Mouse (Mus musculus) neural tube, embryonic 13.5 days (tissue): ENCODE measurements at regions not wholly inside any gene's neighbourhood (a gene's known extent, or its start where the extent isn't known, plus 50 kb on each side); places are given as distances from the start of the nearest gene placed in this dataset.
A peak's percentile ranks its signal among the peaks of the same experiment; 100 is the strongest.
"Not testable (repeated sequence)": the region's sequence is repeated elsewhere in the genome, so short reads cannot be mapped to it uniquely, and the experiment has no call there.

Experiments
- ATAC-seq: fragments of 200-750 bp; cut with Nextera tagmentation; 2 replicates; pipeline ENCODE4 v1.8.0; 2017; ENCODE audit warnings: low read depth, mild to moderate bottlenecking, moderate TSS enrichment, moderate library complexity
- H3K27ac ChIP-seq: fragments of 300-500 bp; sonication (generic); replicated peaks from 2 replicates; pipeline ENCODE4 v1.5.1; 2015; ENCODE audit warnings: moderate library complexity, mild to moderate bottlenecking, inconsistent platforms
- H3K27me3 ChIP-seq: fragments of 300-500 bp; sonication (generic); 2 replicates; pipeline ENCODE4 v1.6.1; 2015; ENCODE audit warnings: mild to moderate bottlenecking, inconsistent platforms
- H3K36me3 ChIP-seq: fragments of 300-500 bp; sonication (generic); 2 replicates; pipeline ENCODE4 v1.6.1; 2015; ENCODE audit warnings: mild to moderate bottlenecking, inconsistent platforms
- H3K4me1 ChIP-seq: fragments of 300-500 bp; sonication (generic); replicated peaks from 2 replicates; pipeline ENCODE4 v1.6.1; 2015; ENCODE audit warnings: inconsistent platforms
- H3K4me2 ChIP-seq: fragments of 300-500 bp; sonication (generic); 2 replicates; pipeline ENCODE4 v1.6.1; 2015; ENCODE audit warnings: inconsistent platforms, mild to moderate bottlenecking, moderate library complexity
- H3K4me3 ChIP-seq: fragments of 300-500 bp; sonication (generic); 2 replicates; pipeline ENCODE4 v1.5.1; 2015; ENCODE audit warnings: mild to moderate bottlenecking, inconsistent platforms
- H3K9ac ChIP-seq: fragments of 300-500 bp; sonication (generic); 2 replicates; pipeline ENCODE4 v1.6.1; 2015; ENCODE audit warnings: moderate library complexity, mild to moderate bottlenecking, inconsistent platforms
- H3K9me3 ChIP-seq: fragments of 300-500 bp; sonication (generic); 2 replicates; pipeline ENCODE4 v1.6.1; 2016; ENCODE audit warnings: inconsistent platforms
- WGBS: fragments of 180-500 bp; shearing (Covaris S2); methylation state at CpG from one replicate; pipeline ENCODE4 v1.1.7; 2015; 5-methylcytosine and 5-hydroxymethylcytosine counted together

DNA sequence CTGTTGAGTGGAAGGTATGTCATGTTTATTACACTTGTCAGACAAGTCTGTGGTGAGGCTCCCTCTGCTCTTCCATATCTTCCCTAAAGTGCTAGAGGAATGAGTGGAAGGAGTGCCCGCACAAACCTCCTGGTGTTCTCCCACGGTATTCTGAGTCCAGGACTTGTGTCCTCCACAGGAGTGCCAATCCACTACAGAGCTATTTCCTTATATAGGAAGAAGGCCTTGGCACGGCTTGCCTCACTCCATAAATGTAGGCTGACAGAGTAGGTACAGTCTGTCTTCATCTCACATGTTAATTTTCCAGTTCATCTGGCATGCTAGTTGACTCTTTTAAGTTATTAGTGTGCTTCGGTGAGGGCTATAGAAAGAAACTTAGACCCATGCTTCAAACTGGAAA lies 123.4 kb upstream of the Arhgap20 start:
- peaks cover 12% of the 10 kb centered on the region for H3K4me1 ChIP-seq
- H3K36me3 ChIP-seq = no peaks in the 10 kb centered on the region
- WGBS = 81% methylated on average over 4 of the region's 4 CpGs
- no peak overlapping the region for H3K9ac ChIP-seq
- ATAC-seq = no peak
- no peak overlapping the region for H3K4me3 ChIP-seq
- H3K4me2 ChIP-seq = no peak overlapping the region
- H3K9me3 ChIP-seq = no peaks in the 10 kb centered on the region
- H3K27me3 ChIP-seq = no peaks in the 10 kb centered on the region
- H3K27ac ChIP-seq = no peak overlapping the region

DNA sequence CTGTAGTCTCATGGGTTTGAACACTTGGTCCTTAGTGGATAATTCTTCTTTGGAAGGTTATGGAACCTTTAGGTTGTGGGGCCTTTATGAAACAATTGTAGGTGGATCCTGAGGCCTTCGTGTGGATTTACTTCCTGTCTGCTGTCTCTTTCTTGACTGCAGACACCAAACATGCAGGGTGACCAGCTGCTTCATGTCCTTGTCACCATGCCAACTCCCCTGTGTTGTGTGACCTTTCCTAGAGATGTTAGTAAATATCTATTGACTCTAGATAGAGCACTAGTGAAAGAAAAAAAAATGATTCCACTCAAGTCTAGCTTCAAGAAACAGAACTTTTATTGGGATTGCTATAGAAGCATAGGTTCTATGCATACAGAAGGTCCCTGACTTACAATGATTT lies 119.7 kb upstream of the Arhgap20 start:
- H3K9me3 ChIP-seq = no peaks in the 10 kb centered on the region
- ATAC-seq = no peak
- H3K27ac ChIP-seq = no peak overlapping the region

DNA sequence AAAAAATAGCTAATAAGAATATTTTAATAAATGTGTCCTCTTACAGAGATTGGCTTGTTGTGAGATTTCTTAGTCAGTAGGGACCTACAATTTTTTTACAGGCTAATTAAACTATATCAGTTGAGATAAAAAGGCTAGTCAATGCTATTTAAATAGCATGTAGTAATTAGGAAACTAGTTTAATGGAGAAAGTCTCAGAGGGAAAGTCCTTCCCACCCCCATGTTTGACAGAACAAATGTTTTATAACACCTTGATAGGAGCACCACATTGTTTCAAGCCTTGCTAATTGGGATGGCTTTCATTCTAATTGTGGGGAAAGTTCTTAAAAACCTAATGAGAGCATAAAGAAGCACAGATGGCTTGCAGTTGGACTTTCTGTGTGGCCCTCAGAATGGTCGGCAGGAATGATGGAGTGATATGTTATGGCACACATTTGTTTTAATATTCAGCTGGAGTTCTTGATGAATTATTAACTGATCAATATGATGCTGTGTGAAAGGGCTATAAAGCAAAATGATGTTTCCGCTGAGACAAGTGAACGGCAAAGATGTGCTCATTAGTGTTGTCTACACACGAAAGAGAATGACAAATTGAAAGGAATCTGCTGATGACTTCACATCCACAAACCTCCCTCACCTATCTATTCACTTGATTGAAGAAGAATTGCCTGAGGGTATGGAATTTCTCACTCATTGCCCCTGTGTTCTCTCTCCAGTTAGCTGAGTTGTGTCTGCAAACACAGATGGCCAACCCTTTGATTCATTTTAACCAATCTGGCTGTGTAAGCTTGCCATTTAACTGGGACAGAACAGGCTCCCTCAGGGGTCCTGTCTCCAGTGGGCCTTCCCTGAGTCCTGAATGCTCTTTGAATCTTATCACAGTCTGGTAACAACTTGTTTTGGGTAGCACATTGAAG lies 111.5 kb upstream of the Arhgap20 start:
- Histone ChIP-seq H3K27ac (peak overlapping the region; percentile 53), H3K9me3 (no peaks in the 10 kb centered on the region), H3K4me1 (no peaks in the 10 kb centered on the region; the same call in 1 of the 2 replicates), H3K4me3 (no peak overlapping the region), H3K36me3 (no peaks in the 10 kb centered on the region), H3K27me3 (no peaks in the 10 kb centered on the region), H3K4me2 (no peak overlapping the region), H3K9ac (no peak overlapping the region)
- ATAC-seq = peak; percentile 78
- WGBS = 34% methylated on average over 4 of the region's 4 CpGs

More for the DNA sequence above, 119.7 kb upstream of the Arhgap20 start:
- WGBS = 72% methylated on average over 1 of the region's 1 CpGs
- no peak overlapping the region for H3K9ac ChIP-seq
- no peaks in the 10 kb centered on the region for H3K36me3 ChIP-seq
- H3K27me3 ChIP-seq = no peaks in the 10 kb centered on the region
- no peaks in the 10 kb centered on the region; the same call in 1 of the 2 replicates for H3K4me1 ChIP-seq
- no peak overlapping the region for H3K4me2 ChIP-seq
- H3K4me3 ChIP-seq = no peak overlapping the region

DNA sequence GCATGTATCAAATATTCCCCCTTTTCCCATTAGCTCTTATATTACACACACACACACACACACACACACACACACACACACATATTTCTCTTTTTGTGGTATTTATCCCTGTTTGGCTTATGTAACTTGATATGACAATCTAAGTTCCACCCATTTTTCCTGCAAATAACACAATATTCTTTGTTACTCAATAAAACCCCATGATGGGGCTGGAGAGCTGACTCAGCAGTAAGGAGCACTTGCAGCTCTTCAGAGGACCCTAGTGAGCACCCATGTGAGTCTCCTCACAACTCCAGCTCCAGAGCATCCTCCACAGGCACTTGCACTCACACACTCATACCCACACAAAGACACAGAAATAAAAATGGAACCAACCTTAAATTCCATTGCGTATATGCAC lies 110.5 kb upstream of the Arhgap20 start:
- H3K27me3 ChIP-seq = no peaks in the 10 kb centered on the region
- H3K4me3 ChIP-seq = no peak overlapping the region
- 97% methylated on average over 1 of the region's 1 CpGs for WGBS
- no peaks in the 10 kb centered on the region; the same call in 1 of the 2 replicates for H3K4me1 ChIP-seq
- H3K9me3 ChIP-seq = no peaks in the 10 kb centered on the region
- H3K4me2 ChIP-seq = no peak overlapping the region
- H3K36me3 ChIP-seq = no peaks in the 10 kb centered on the region
- H3K27ac ChIP-seq = peak overlapping the region; percentile 53
- ATAC-seq = no peak
- no peak overlapping the region for H3K9ac ChIP-seq

DNA sequence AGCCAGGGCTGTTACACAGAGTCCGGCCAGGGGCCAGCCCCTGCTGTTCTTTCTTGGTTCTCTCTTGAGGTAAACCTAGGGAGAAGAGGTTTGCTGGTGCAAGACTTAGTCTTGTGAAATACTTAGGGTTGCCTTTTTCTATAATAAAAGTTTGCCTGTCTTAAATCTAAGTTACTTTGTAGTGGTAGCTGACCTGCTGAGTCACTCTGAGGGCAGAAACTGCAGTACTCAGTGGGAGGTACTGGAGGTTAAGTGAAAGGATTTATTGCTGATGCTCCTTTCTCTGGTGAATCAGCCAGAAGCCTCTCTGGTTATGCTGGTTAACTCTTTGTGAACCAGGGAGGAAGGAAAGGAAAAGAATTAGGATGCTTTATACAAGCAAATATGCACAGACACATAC lies 107.3 kb upstream of the Arhgap20 start:
- Histone ChIP-seq H3K4me3 (no peak overlapping the region), H3K27ac (no peak overlapping the region), H3K4me1 (no peaks in the 10 kb centered on the region; the same call in 1 of the 2 replicates), H3K9me3 (no peaks in the 10 kb centered on the region), H3K9ac (no peak overlapping the region), H3K4me2 (no peak overlapping the region), H3K27me3 (no peaks in the 10 kb centered on the region), H3K36me3 (no peaks in the 10 kb centered on the region)
- WGBS = 88% methylated on average over 1 of the region's 1 CpGs
- ATAC-seq = no peak

DNA sequence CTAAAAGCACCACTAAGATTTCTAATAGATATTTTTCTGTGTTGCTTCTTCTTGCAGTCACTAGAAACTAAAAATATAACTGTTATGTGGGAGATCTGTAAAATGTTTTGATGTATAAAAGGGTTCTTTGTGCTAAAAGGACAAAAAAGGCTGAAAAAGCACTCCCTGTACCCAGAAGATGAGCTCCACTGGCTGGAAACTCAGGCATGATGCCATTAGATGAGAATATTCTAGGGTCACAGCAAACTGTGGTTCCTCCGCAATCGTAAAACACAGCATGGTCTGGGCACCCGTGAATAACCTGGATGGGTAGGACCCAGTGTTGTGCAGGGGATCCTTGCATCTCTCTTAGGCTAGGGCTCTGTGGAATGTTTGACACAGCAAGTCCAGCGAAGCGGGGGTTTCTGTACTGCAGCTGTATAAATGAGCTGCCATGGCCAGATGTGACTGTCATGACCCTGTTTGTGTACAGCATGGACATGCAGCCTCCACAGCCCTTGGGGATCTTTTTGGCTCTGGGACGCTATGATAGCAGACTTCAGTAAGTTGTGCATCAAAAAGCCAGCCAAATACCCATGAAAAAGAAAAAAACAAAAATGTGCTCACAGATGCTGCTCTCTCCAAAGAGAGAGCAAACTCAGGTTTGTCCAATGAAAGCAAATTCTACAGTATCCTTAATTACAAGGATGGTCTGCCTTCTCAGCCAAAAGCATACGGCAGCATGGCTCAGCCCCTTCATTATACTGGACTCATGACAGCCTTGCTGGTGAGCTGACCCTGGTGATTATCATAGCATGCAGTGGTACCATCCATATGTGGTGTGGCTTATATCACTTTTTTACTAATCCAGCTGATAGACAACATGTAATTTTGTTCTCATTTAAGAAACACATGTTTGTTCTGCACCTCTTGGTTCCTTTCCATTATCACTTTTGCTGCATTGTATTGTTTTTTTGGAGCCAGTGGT lies 103.9 kb upstream of the Arhgap20 start:
- no peaks in the 10 kb centered on the region for H3K27me3 ChIP-seq
- no peak overlapping the region for H3K4me2 ChIP-seq
- no peaks in the 10 kb centered on the region for H3K36me3 ChIP-seq
- H3K4me1 ChIP-seq = peaks cover 13% of the 10 kb centered on the region
- WGBS = 66% methylated on average over 7 of the region's 7 CpGs
- no peak for ATAC-seq
- H3K4me3 ChIP-seq = no peak overlapping the region
- no peaks in the 10 kb centered on the region for H3K9me3 ChIP-seq
- no peak overlapping the region for H3K27ac ChIP-seq
- H3K9ac ChIP-seq = no peak overlapping the region

DNA sequence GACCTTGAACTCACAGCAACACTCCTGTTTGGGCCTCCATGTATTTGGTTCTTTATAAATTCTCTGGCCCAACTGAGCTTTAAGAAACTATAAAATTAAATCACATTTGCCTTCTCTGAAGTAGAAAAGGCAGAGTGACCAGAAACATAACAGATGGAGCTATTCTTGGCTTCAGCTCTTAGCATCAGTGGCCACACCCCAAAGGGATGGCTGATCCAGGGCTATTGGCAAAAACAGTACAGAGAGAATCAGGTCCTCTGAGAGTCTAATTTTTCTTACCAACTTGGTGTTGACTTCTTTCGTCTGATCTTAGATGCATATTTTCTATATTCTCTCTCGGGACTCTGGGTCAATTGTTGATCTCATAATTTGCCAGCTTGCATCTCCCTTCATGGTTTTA lies 103.2 kb upstream of the Arhgap20 start:
- H3K4me3 ChIP-seq = no peak overlapping the region
- no peaks in the 10 kb centered on the region for H3K36me3 ChIP-seq
- no peak overlapping the region for H3K9ac ChIP-seq
- no peak overlapping the region for H3K27ac ChIP-seq
- no peak overlapping the region for H3K4me2 ChIP-seq
- peaks cover 13% of the 10 kb centered on the region for H3K4me1 ChIP-seq
- no peaks in the 10 kb centered on the region for H3K9me3 ChIP-seq
- ATAC-seq = no peak
- H3K27me3 ChIP-seq = no peaks in the 10 kb centered on the region
- WGBS = 89% methylated on average over 2 of the region's 2 CpGs

DNA sequence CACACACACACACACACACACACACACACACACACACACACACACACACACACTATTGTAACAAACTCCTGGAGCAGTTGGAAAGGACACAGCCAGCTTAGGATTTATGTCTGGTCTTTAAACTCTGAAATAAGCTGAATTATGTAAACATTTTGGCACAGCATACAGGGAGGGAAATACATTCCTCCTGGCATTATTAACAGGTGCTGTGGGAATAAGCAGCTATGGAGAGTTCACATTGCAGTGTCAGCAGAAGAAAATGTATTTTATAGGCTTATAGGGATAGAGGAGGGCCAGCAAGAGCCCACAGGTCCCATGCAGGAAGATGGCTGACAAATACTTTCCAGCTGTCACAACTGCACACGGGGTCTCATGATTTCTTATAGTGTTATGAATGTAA lies 100.8 kb upstream of the Arhgap20 start:
- no peaks in the 10 kb centered on the region for H3K36me3 ChIP-seq
- H3K4me2 ChIP-seq = no peak overlapping the region
- 28% methylated on average over 1 of the region's 1 CpGs for WGBS
- no peak overlapping the region for H3K4me3 ChIP-seq
- H3K27ac ChIP-seq = peak overlapping the region; percentile 71; the same call in 1 of the 2 replicates
- H3K27me3 ChIP-seq = no peaks in the 10 kb centered on the region
- no peak overlapping the region for H3K9ac ChIP-seq
- peak; percentile 56; the same call in 1 of the 2 replicates for ATAC-seq
- H3K4me1 ChIP-seq = peaks cover 13% of the 10 kb centered on the region
- no peaks in the 10 kb centered on the region for H3K9me3 ChIP-seq

DNA sequence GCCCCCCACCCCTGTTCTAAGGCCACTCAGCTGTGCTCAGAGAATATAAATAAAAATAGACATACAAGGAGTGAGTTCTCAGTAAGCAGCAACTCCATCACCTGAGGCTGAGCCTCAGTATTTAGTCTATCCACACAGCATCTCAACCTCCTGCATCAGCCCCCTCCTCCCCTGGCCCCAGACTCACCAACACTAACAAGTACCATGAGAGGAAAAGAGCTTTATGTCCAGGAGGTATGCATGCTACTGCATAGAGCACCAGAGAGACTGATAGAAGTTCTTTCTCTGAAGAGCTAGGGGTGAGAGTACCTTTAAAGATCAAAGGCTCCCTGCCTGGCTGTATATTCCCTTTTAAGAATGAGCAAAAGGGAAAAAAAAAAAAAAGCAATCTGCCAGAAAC lies 100.3 kb upstream of the Arhgap20 start:
- no peak for ATAC-seq
- peak overlapping the region; percentile 71; the same call in 1 of the 2 replicates for H3K27ac ChIP-seq
- H3K4me1 ChIP-seq = peaks cover 13% of the 10 kb centered on the region
- H3K36me3 ChIP-seq = no peaks in the 10 kb centered on the region
- H3K27me3 ChIP-seq = no peaks in the 10 kb centered on the region
- no peak overlapping the region for H3K4me2 ChIP-seq
- no peak overlapping the region for H3K4me3 ChIP-seq
- H3K9me3 ChIP-seq = no peaks in the 10 kb centered on the region
- peak overlapping the region; percentile 18; the same call in 1 of the 2 replicates for H3K9ac ChIP-seq

DNA sequence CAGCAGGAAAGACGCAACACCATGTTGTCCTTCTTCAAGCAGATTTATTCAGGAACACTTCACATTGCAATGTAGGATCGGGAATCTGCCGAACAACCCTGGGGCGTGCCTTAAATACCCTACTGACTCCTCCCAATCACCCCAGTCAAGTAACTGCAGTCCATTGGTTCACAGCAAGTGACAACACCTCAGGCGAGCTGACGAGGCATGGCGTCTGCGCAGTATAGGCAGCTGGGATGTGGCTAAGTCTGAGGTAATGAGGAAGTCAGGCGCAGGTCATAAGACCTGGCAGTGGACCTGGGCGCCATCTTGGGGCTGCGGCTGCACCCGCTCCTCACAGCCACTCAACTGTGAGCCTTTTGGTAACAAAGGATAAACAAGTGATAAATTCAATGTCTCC lies 96.2 kb upstream of the Arhgap20 start:
- H3K9ac ChIP-seq, H3K9me3 ChIP-seq, H3K27me3 ChIP-seq, H3K4me1 ChIP-seq, H3K4me2 ChIP-seq, H3K36me3 ChIP-seq, H3K4me3 ChIP-seq, ATAC-seq, H3K27ac ChIP-seq: not testable (repeated sequence)
- 97% methylated on average over 12 of the region's 12 CpGs for WGBS

DNA sequence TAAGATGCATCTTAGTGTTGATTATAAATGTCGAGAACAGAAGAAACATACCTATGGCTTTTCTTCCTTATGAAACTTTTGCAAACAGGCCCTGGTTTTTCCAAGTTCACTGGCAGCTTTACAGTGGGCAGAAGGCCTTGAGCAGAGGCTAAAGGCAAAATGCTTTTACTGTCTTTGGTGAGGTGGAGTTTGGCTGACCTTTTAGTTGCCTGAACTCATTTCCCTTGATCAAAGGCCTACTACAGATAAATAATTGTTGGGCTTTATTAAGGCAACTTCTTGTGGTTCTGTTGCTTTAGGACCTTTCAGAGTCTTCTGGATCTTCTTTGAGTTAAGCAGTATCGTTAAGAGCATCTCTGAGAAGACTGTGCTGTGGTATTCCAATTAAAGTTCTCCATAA lies 94.6 kb upstream of the Arhgap20 start:
- ATAC-seq = no peak
- WGBS = 89% methylated on average over 2 of the region's 2 CpGs
- H3K27ac ChIP-seq = no peak overlapping the region

DNA sequence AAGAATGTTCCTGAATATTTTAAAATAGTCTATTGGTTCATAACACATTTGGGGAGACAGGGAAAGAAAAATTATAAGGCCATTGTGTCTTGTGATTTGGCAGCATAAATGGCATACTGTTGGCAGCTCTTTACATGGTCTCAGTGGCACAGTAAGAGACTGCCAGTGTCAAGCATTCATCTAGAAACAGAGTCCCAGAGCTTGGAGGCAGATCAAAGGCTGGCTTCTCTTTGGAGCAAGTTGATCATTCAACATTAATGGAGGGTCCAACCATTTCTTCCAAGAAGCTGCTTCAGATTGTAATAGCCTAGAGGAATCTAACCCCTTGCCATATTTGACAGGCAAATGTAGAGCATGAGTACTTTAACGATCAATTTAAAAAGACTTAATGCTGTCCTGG lies 78.6 kb upstream of the Arhgap20 start:
- no peak overlapping the region for H3K4me3 ChIP-seq
- H3K4me2 ChIP-seq = no peak overlapping the region
- no peaks in the 10 kb centered on the region for H3K9me3 ChIP-seq
- no peak overlapping the region for H3K27ac ChIP-seq
- WGBS = 82% methylated on average over 1 of the region's 1 CpGs
- H3K36me3 ChIP-seq = no peaks in the 10 kb centered on the region
- H3K4me1 ChIP-seq = no peaks in the 10 kb centered on the region
- H3K27me3 ChIP-seq = no peaks in the 10 kb centered on the region
- H3K9ac ChIP-seq = no peak overlapping the region
- no peak for ATAC-seq

More for the DNA sequence above, 94.6 kb upstream of the Arhgap20 start:
- H3K9ac ChIP-seq = no peak overlapping the region
- H3K4me3 ChIP-seq = no peak overlapping the region
- no peaks in the 10 kb centered on the region for H3K4me1 ChIP-seq
- no peaks in the 10 kb centered on the region for H3K9me3 ChIP-seq
- H3K4me2 ChIP-seq = no peak overlapping the region
- no peaks in the 10 kb centered on the region for H3K36me3 ChIP-seq
- no peaks in the 10 kb centered on the region for H3K27me3 ChIP-seq
